Mouse (Mus musculus): Measurements from ENCODE around the gene Dpp8.

- no peak for TF ChIP-seq CTCF (IDR thresholded peaks at IDR 0.05; ENCODE audit: borderline replicate concordance, control insufficient read depth, extremely low read depth, insufficient read depth, low read length, poor library complexity)
- no peak for TF ChIP-seq POLR2A (IDR thresholded peaks at IDR 0.05; ENCODE audit: control insufficient read depth, extremely low read depth, insufficient read depth, low read length, poor library complexity)
Observed at GRCm38 (mm10) chr9:65077536-65077935, 45.3 kb downstream of the Dpp8 start.
